Mouse (Mus musculus) adrenal gland, adult 10 weeks (tissue): ENCODE measurements around the gene Asb11. TPM values are rescaled to one million over a fixed set of nuclear protein-coding genes. Genes with fewer than 3 reads are reported as not detected.

Experiments used
- polyA plus RNA-seq: library from polyadenylated mRNA; stranded (reverse); fragments of 350-450 nt; fragmentation: Illumina TruSeq; extraction: RNeasy Lipid Tissue Mini Kit (QIAGEN cat#74804); gene quantifications from one replicate; pipeline ENCODE4 v1.2.3, GENCODE M21; 2014; ENCODE audit warnings: low read depth, low replicate concordance

The Asb11 gene
- 2.2 TPM for polyA plus RNA-seq

GRCm38 (mm10) chrX:164436709-164437108 lies at the start of gene Asb11:
Gene Asb11 (plus strand): TSS chrX:164436994.

GRCm38 (mm10) chrX:164419471-164419939 lies 17.3 kb upstream of the Asb11 start, which contains the start of gene Piga:
Gene Piga (plus strand): TSS chrX:164419787.

GRCm38 (mm10) chrX:164505709-164506498 lies 69.1 kb downstream of the Asb11 start, which contains the start of gene Asb9:
Gene Asb9 (plus strand): TSS chrX:164506327.

Other genes starting within 250 kb of the Asb11 start
- gene Bmx, start 178.8 kb upstream of the Asb11 start, polyA plus RNA-seq, result 1.5 TPM
- gene Pir, start 167.6 kb upstream of the Asb11 start, polyA plus RNA-seq, result 18.3 TPM
- 107 TPM for gene Vegfd, start 63.6 kb upstream of the Asb11 start, polyA plus RNA-seq
- gene Piga, start 17.2 kb upstream of the Asb11 start, polyA plus RNA-seq, result 24.7 TPM
- gene Asb9, start 69.3 kb downstream of the Asb11 start, polyA plus RNA-seq, result not detected